Mouse (Mus musculus): ENCODE measurements around the gene Jade2. TPM values are rescaled to one million over a fixed set of nuclear protein-coding genes. Genes with fewer than 3 reads are reported as not detected.

The Jade2 gene
- polyA plus RNA-seq, 1 experiment from 2014 or later = 1.0 TPM

GRCm38 (mm10) chr11:51845981-51846883 is 11.2 kb downstream of the Jade2 start:
- no peak for DNase-seq
- TF ChIP-seq CTCF (IDR thresholded peaks at IDR 0.05; ENCODE audit: low read depth) (no peak), EP300 (IDR thresholded peaks at IDR 0.05; ENCODE audit: low read depth) (no peak)
- peaks cover 21% of the 10 kb centered on the region for H3K4me1 ChIP-seq (ENCODE audit: insufficient read depth)
- H3K27me3 ChIP-seq (ENCODE audit: insufficient read depth, low read length) = no peaks in the 10 kb centered on the region
- ATAC-seq = no peak
- 84% methylated on average over 16 of the region's 16 CpGs for WGBS (ENCODE audit: insufficient replicate concordance)
- H3K27ac ChIP-seq (ENCODE audit: low read depth) = no peak overlapping the region
- H3K4me3 ChIP-seq (ENCODE audit: low read depth, low read length) = no peak overlapping the region
- no peak overlapping the region for H3K4me2 ChIP-seq (ENCODE audit: low read depth, low read length)
- no peak overlapping the region for H3K9ac ChIP-seq (replicated peaks)
- H3K36me3 ChIP-seq (replicated peaks; ENCODE audit: insufficient read depth, low read length) = 0 out of 2 replicates have a peak, but pooled peaks cover 8% of the 10 kb centered on the region
- H3K9me3 ChIP-seq (ENCODE audit: low read length) = no peaks in the 10 kb centered on the region

- no peak for DNase-seq
- H3K4me2 ChIP-seq (ENCODE audit: low read depth, low read length) = no peak overlapping the region
- H3K36me3 ChIP-seq (replicated peaks; ENCODE audit: insufficient read depth, low read length) = 0 out of 2 replicates have a peak, but pooled peaks cover 8% of the 10 kb centered on the region
- peaks cover 30% of the 10 kb centered on the region for H3K4me1 ChIP-seq (ENCODE audit: insufficient read depth)
- no peaks in the 10 kb centered on the region for H3K9me3 ChIP-seq (ENCODE audit: low read length)
- no peak for TF ChIP-seq EP300 (IDR thresholded peaks at IDR 0.05; ENCODE audit: low read depth)
- no peak for TF ChIP-seq CTCF (IDR thresholded peaks at IDR 0.05; ENCODE audit: low read depth)
- H3K27ac ChIP-seq (ENCODE audit: low read depth) = no peak overlapping the region
- no peak overlapping the region for H3K4me3 ChIP-seq (ENCODE audit: low read depth, low read length)
- H3K27me3 ChIP-seq (ENCODE audit: insufficient read depth, low read length) = no peaks in the 10 kb centered on the region
- no peak for ATAC-seq
- 83% methylated on average over 10 of the region's 10 CpGs for WGBS (ENCODE audit: insufficient replicate concordance)
- no peak overlapping the region for H3K9ac ChIP-seq (replicated peaks)
Measured at GRCm38 (mm10) chr11:51844529-51845098, 12.8 kb downstream of the Jade2 start.

- H3K4me3 ChIP-seq (ENCODE audit: low read depth, low read length) = no peak overlapping the region
- DNase-seq (no peak), ATAC-seq (no peak)
- 0 out of 2 replicates have a peak, but pooled peaks cover 8% of the 10 kb centered on the region for H3K36me3 ChIP-seq (replicated peaks; ENCODE audit: insufficient read depth, low read length)
- H3K4me1 ChIP-seq (ENCODE audit: insufficient read depth) = peaks cover 30% of the 10 kb centered on the region
- no peak overlapping the region for H3K4me2 ChIP-seq (ENCODE audit: low read depth, low read length)
- H3K27ac ChIP-seq (ENCODE audit: low read depth) = no peak overlapping the region
- no peaks in the 10 kb centered on the region for H3K27me3 ChIP-seq (ENCODE audit: insufficient read depth, low read length)
- H3K9ac ChIP-seq (replicated peaks) = no peak overlapping the region
- no peaks in the 10 kb centered on the region for H3K9me3 ChIP-seq (ENCODE audit: low read length)
- TF ChIP-seq EP300 (IDR thresholded peaks at IDR 0.05; ENCODE audit: low read depth) = no peak
- no peak for TF ChIP-seq CTCF (IDR thresholded peaks at IDR 0.05; ENCODE audit: low read depth)
Measured at GRCm38 (mm10) chr11:51843898-51844297, 13.6 kb downstream of the Jade2 start.

GRCm38 (mm10) chr11:51843168-51843567 is 14.3 kb downstream of the Jade2 start:
- Histone ChIP-seq H3K4me2 (ENCODE audit: low read depth, low read length) (no peak overlapping the region), H3K27me3 (ENCODE audit: insufficient read depth, low read length) (no peaks in the 10 kb centered on the region), H3K9me3 (ENCODE audit: low read length) (no peaks in the 10 kb centered on the region), H3K36me3 (replicated peaks; ENCODE audit: insufficient read depth, low read length) (0 out of 2 replicates have a peak, but pooled peaks cover 8% of the 10 kb centered on the region), H3K4me3 (ENCODE audit: low read depth, low read length) (no peak overlapping the region), H3K4me1 (ENCODE audit: insufficient read depth) (peaks cover 28% of the 10 kb centered on the region), H3K27ac (ENCODE audit: low read depth) (no peak overlapping the region), H3K9ac (replicated peaks) (no peak overlapping the region)
- TF ChIP-seq EP300 (IDR thresholded peaks at IDR 0.05; ENCODE audit: low read depth) = no peak
- no peak for TF ChIP-seq CTCF (IDR thresholded peaks at IDR 0.05; ENCODE audit: low read depth)
- DNase-seq = no peak
- ATAC-seq = no peak
- 86% methylated on average over 4 of the region's 4 CpGs for WGBS (ENCODE audit: insufficient replicate concordance)

- 55% methylated on average over 9 of the region's 9 CpGs for WGBS (ENCODE audit: insufficient replicate concordance)
- DNase-seq = no peak
- peaks cover 25% of the 10 kb centered on the region for H3K4me1 ChIP-seq (ENCODE audit: insufficient read depth)
- no peaks in the 10 kb centered on the region for H3K27me3 ChIP-seq (ENCODE audit: insufficient read depth, low read length)
- TF ChIP-seq CTCF (IDR thresholded peaks at IDR 0.05; ENCODE audit: low read depth) = no peak
- no peak for TF ChIP-seq EP300 (IDR thresholded peaks at IDR 0.05; ENCODE audit: low read depth)
- H3K4me3 ChIP-seq (ENCODE audit: low read depth, low read length) = no peak overlapping the region
- H3K27ac ChIP-seq (ENCODE audit: low read depth) = peak overlapping the region; percentile 76
- peak overlapping the region; percentile 47 for H3K4me2 ChIP-seq (ENCODE audit: low read depth, low read length)
- 0 out of 2 replicates have a peak, but pooled peaks cover 2% of the 10 kb centered on the region for H3K36me3 ChIP-seq (replicated peaks; ENCODE audit: insufficient read depth, low read length)
- no peaks in the 10 kb centered on the region for H3K9me3 ChIP-seq (ENCODE audit: low read length)
- H3K9ac ChIP-seq (replicated peaks) = peak overlapping the region; percentile 31; the same call in 1 of the 2 replicates
- ATAC-seq = peak; percentile 49; the same call in 1 of the 2 replicates
Measured at GRCm38 (mm10) chr11:51841149-51841548, 16.3 kb downstream of the Jade2 start.

- Histone ChIP-seq H3K9me3 (ENCODE audit: low read length) (no peaks in the 10 kb centered on the region), H3K36me3 (replicated peaks; ENCODE audit: insufficient read depth, low read length) (no peaks in the 10 kb centered on the region), H3K4me1 (ENCODE audit: insufficient read depth) (peaks cover 25% of the 10 kb centered on the region), H3K27me3 (ENCODE audit: insufficient read depth, low read length) (no peaks in the 10 kb centered on the region), H3K9ac (replicated peaks) (peak overlapping the region; percentile 31; the same call in 1 of the 2 replicates), H3K4me2 (ENCODE audit: low read depth, low read length) (peak overlapping the region; percentile 47), H3K4me3 (ENCODE audit: low read depth, low read length) (no peak overlapping the region), H3K27ac (ENCODE audit: low read depth) (peak overlapping the region; percentile 76)
- TF ChIP-seq CTCF (IDR thresholded peaks at IDR 0.05; ENCODE audit: low read depth) = no peak
- TF ChIP-seq EP300 (IDR thresholded peaks at IDR 0.05; ENCODE audit: low read depth) = peak; percentile 78
- peak; percentile 90 for ATAC-seq
- WGBS (ENCODE audit: insufficient replicate concordance) = 62% methylated on average over 9 of the region's 9 CpGs
- no peak for DNase-seq
Measured at GRCm38 (mm10) chr11:51840657-51841056, 16.8 kb downstream of the Jade2 start.
